In the genomic region with DNA sequence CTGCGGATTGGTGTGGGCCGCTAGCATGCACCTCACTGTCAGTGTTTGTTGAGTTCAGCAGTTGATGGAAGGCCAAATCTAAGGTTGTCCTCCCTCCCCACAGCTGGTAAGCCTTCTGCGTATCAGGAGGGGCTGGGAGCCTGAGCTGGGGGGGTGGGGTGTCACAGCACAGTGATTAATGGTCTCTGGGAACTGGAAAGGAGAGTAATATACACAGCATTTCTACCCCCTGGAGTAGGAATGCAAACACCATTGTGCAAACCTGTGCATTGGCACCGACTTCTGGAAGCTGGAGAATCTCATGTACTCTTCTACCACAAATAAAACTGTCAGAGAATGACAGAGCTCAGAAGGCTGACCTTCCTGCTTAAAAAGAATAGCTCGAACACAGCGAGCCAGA, we compare ENCODE assay signal across 10 mouse cellular contexts. TPM values are rescaled to one million over a fixed set of nuclear protein-coding genes. Genes with fewer than 3 reads are reported as not detected.
DNase-seq lines count a peak whose midpoint lies in the region; ATAC-seq lines count a peak whose summit lies in the region.
"Had no signal": no experiment of that assay in that cellular context is flagged by ENCODE, and none has a peak within 500 bp of the region (broad histone marks: within the 10 kb centered on the region; RNA-seq: fewer than 3 reads in every experiment).

No protein-coding gene starts in this region.

- peaks cover 41% of the 10 kb centered on the region for H3K4me1 ChIP-seq in hindbrain, embryonic 15.5 days (replicated peaks)

- H3K4me3 ChIP-seq in hindbrain, embryonic 15.5 days: no peak overlapping the region
- H3K4me3 ChIP-seq: embryonic facial prominence, embryonic 12.5 days; myocyte had no signal

- peak overlapping the region; percentile 56 for H3K27ac ChIP-seq in hindbrain, embryonic 15.5 days (replicated peaks)
- H3K27ac ChIP-seq: embryonic facial prominence, embryonic 12.5 days had no signal

- WGBS in hindbrain, embryonic 15.5 days: 21% methylated on average over 6 of the region's 6 CpGs

- DNase-seq in NIH3T3 (ENCODE audit: low read depth): peak; percentile 61
- peak; percentile 58 for DNase-seq in embryo, embryonic 10.5 days (ENCODE audit: low spot score)
- DNase-seq in lung, postnatal 25 days (ENCODE audit: low spot score): peak; percentile 28
- no peak for DNase-seq in retina, embryonic 14.5 days (ENCODE audit: low spot score)
- DNase-seq in spleen, postnatal 4 days (ENCODE audit: low spot score in 2 of 2): no peak
- no peak for DNase-seq in B cell, adult 2 months
- DNase-seq: layer of hippocampus, adult 9-11 months had no signal

- no peak overlapping the region for H3K9ac ChIP-seq in hindbrain, embryonic 15.5 days
- H3K9ac ChIP-seq: embryonic facial prominence, embryonic 12.5 days had no signal

- H3K9me3 ChIP-seq in hindbrain, embryonic 15.5 days: no peaks in the 10 kb centered on the region
- H3K9me3 ChIP-seq: embryonic facial prominence, embryonic 12.5 days had no signal

- peak; percentile 69 for ATAC-seq in hindbrain, embryonic 15.5 days (ENCODE audit: low FRiP score, low read depth)

- H3K4me2 ChIP-seq in hindbrain, embryonic 15.5 days: no peak overlapping the region
- H3K4me2 ChIP-seq: embryonic facial prominence, embryonic 12.5 days had no signal

- peaks cover 23% of the 10 kb centered on the region for H3K36me3 ChIP-seq in hindbrain, embryonic 15.5 days

- no peaks in the 10 kb centered on the region for H3K27me3 ChIP-seq in hindbrain, embryonic 15.5 days
- H3K27me3 ChIP-seq: embryonic facial prominence, embryonic 12.5 days had no signal

RNA-seq across cellular contexts. Expression of a gene that starts 50.2 kb away (rescaled TPM):
- 45.0 and 48.1 TPM in 2 replicates for polyA plus RNA-seq in hindbrain, embryonic 15.5 days (2015; fragmentation: Nextera tagmentation; extraction: Ambion mirVana)

Comparison
In these comparisons a context has a peak if more than half of its experiments do, and no peak if none do; other contexts are left out.
1. DNase-seq: peak in NIH3T3 (single experiment), embryo, embryonic 10.5 days (single experiment) and lung, postnatal 25 days (single experiment); none in retina, embryonic 14.5 days (single experiment), spleen, postnatal 4 days (0 of 2) and B cell, adult 2 months (0 of 2).